In the genomic region with DNA sequence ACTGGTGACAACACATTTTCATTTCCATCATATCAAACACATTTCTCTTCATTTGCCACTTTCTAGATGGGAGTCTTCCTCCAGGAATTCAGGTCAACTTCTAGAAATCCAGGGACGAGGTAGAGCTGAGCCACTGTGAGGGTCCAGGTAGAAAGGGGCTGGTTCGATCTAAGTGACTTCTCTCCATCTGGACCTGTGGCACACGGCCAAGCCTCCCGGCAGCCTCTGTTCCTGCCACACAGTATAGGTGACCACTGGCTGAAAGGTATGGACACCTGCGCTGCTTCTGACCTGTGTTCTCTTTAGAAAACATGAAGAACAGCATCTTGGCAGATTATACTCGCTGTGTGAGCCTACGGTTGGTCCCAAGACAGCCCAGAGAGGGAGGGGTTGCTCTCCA, we compare ENCODE assay signal across 14 mouse cellular contexts.
"Had no signal": no experiment of that assay in that cellular context is flagged by ENCODE, and none has a peak within 500 bp of the region (broad histone marks: within the 10 kb centered on the region; RNA-seq: fewer than 3 reads in every experiment).

No protein-coding gene starts in this region.

- H3K9ac ChIP-seq: neural tube, embryonic 15.5 days; stomach, embryonic 15.5 days had no signal

- H3K4me2 ChIP-seq: neural tube, embryonic 15.5 days; stomach, embryonic 15.5 days had no signal

- H3K36me3 ChIP-seq: neural tube, embryonic 15.5 days; stomach, embryonic 15.5 days had no signal

- H3K27me3 ChIP-seq: neural tube, embryonic 15.5 days; stomach, embryonic 15.5 days had no signal

- DNase-seq: retina, postnatal 1 day; right cerebral cortex, adult 18-20 months; right cerebral cortex, postnatal 14 days; right cerebral cortex, postnatal 25 days; right cerebral cortex, postnatal 4 days; spleen, adult 18-20 months; thymus, adult 18-20 months; thymus, adult 2 months; thymus, postnatal 14 days; thymus, postnatal 25 days; thymus, postnatal 36 days had no signal

- H3K9me3 ChIP-seq: neural tube, embryonic 15.5 days; stomach, embryonic 15.5 days had no signal

- H3K27ac ChIP-seq: neural tube, embryonic 15.5 days; stomach, embryonic 15.5 days; stomach, postnatal 0 days had no signal

- H3K4me3 ChIP-seq: neural tube, embryonic 15.5 days; stomach, embryonic 15.5 days had no signal
